Mouse (Mus musculus) layer of hippocampus, postnatal 25 days (tissue): ENCODE measurements at regions not wholly inside any gene's neighbourhood (a gene's known extent, or its start where the extent isn't known, plus 50 kb on each side); places are given as distances from the start of the nearest gene placed in this dataset.

Source experiments
- DNase-seq, 2 experiments: peaks; one replicate each; pipeline ENCODE4 v3.0.0; 2022; ENCODE audit warnings: mixed read lengths in 2 of 2, low spot score in 1 of 2; ENCODE audit errors: extremely low spot score in 1 of 2

GRCm38 (mm10) chr5:35221451-35222305 is 56.4 kb upstream of the Adra2c start:
- DNase-seq = no peak

DNA sequence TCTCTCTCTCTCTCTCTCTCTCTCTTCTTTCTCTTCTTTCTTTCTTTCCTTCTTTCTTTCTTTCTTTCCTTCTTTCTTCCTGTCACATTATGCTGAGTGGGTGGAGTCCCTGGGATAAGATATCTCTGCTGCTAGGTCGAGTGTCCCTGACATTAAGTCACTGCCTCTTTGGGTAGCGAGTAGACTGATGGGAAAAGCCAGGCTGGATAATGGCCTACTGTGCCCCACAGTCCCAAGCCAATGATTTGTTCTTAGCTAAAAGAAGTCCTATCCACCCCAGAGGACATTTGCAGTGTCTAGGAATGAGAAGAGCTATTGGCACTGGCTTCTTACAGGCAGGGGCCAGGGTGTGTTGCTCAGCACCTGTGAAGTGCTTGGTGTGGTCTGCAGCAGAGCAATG is 61.8 kb upstream of the Adra2c start:
- no peak for DNase-seq

GRCm38 (mm10) chr5:35215480-35216195 is 62.5 kb upstream of the Adra2c start:
- peak in 1 of 2 experiments; percentile 23 for DNase-seq

DNA sequence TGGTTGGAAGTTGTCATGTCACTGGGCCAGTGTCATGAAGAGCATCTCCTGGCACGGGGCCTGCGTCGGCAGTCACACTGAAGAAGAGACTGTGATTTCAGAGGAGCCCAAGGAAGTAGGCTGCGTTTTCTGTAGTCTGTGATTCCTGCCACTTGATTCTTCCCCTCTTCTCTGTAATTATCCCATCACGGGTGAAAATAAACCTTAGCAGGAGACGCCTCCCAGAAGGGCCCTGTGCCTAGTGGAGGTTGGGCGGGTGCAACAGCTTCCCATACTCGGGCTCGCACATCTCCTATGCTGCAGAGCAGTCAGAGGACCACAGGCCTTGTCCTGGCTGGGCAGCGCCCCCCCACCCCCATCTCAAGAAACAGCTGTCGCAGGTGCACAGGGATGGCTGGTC is 63.1 kb upstream of the Adra2c start:
- DNase-seq = no peak

GRCm38 (mm10) chr5:35209348-35209747 is 68.8 kb upstream of the Adra2c start:
- DNase-seq = no peak

DNA sequence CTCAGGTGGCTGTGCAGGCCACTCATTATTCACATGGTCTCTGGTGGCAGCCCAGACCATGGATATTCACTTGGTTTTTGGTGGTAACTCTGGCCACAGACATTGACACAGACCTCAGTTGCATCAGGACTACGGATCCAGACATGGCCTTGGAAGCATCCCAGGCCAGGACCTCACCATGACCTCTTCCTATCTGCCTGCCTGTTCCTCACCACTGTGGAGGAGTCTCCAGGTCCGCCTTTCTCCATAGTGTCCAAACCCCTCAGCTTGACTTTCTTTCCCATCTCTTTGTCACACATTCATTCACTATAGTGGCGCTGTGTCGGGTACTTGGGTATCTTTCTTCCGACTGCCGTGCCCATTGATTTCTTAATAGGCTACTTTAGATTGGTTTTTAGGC is 74.1 kb upstream of the Adra2c start:
- no peak for DNase-seq

DNA sequence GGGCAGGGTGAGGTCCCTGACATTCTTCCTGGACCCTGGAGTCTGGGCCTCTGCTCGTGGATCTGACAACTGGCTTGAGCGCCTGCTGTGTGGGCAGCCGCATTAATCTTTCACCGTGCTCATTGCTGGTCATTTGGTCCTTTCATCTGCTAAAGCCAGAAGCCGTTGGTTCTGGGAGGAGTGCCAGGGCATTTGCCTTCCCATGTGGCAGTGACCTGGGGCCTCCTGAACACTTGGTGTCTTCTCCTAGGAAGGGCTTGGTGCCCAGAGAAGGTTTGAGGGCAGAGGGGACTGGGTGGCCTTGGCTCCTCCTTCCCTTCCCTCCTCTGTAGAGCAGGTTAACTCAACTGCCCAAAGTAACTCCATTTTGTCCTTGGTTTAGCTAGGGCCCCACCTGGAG is 79.7 kb upstream of the Adra2c start:
- no peak for DNase-seq

- DNase-seq = peak; percentile 53 to 77
These were observed 83.7 kb upstream of the Lrpap1 start for GRCm38 (mm10) chr5:35189113-35189797.

- no peak for DNase-seq
These were observed 80.3 kb upstream of the Lrpap1 start for GRCm38 (mm10) chr5:35185826-35186225.

DNA sequence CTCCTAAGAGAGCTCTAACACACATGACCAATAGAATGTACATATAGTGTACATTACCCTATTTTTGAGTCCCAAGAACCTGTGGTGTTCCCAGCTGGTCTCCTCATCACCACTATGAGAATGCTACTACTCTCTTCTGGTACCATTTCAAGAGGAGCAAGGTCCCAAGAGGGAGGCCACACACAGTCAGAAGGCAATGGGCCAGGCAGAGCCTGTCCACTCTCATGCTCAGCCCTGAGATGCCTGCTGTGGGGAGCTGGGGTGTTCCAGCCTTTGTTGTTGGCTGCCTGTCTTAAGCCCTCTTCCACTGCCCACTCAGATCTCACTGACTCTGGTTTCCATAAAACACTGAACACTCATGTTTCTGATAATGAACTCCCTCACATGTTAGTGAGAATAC is 79.7 kb upstream of the Lrpap1 start:
- DNase-seq = no peak

DNA sequence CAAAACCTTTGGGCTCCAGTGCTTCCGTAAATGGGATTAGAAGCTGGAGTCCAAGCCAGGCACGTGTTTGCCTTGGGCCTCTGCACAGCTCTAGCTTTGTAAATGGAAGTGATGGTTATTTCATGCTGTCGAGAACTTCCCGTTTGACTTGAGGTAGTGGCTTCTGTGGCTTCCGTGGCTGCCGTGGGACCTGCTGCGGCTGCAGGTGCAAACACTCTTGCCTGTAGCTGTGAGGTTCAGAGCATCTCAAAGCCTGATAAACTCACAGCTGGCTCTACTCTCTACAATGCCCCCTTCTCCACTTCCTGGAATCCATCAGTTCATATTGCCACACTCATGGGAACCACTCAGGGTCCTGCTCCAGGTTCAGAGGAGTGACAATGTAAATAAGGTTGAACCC is 77.9 kb upstream of the Lrpap1 start:
- no peak for DNase-seq

DNA sequence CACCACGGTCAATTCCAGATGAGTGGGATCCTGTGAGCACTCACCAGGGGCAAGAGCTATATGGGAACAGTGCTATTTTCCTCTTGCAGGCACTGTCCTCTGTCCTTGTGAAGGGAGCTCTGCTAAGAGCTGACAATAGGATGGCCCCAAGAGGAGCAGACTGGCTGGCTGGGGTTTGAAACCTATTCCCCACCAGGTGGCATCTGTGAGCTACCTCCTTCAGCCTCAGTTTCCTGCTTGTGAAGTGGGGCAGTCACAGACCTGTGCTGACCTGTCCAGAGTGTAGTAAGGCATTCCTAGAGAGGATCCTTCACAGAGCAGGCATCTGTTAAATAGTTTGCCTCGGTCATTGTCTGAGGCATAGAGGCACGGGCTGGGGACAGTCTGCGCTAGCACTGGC is 71.8 kb upstream of the Lrpap1 start:
- peak in 1 of 2 experiments; percentile 50 for DNase-seq

DNA sequence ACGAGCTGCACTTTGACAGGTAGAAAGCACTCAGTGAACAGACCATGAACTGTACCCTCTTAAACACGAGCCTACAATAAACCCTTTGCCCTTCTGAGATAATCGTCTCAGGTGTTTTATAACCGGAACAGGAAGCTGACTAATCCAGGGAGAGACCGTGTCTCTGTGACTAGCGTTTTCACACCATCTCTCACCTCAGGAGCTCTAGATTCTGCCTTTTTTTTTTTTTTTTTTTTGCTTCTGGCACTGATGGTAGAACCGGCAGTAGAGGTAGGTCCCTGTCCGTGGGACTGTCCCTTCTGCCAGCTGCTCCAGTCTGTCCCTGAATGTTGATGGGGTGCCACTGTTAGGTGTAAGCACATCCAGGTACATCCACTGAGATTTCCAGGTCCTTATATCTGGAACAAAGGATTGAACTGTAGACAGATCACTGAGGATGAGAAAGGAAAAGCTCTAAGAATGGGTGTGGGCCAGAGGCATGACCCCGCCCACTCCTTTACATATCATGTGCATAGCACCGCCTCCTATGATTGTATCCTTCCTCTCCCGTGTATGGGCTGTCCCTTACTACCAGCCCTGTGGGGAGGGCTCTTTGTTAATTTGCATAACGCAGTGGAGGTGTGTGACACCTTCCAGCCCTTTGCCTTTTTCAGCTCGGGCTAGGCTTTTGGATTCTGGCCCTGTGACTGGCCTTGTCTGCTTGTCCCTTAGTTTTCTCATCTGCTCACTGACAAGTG is 70.7 kb upstream of the Lrpap1 start:
- no peak for DNase-seq

- no peak for DNase-seq
These were observed 68.8 kb upstream of the Lrpap1 start for GRCm38 (mm10) chr5:35174318-35174717.

- DNase-seq = no peak
These were observed 65.8 kb upstream of the Lrpap1 start for GRCm38 (mm10) chr5:35171336-35171735.

GRCm38 (mm10) chr5:35170369-35171130 is 65.0 kb upstream of the Lrpap1 start:
- DNase-seq = no peak

- no peak for DNase-seq
These were observed 64.2 kb upstream of the Lrpap1 start for GRCm38 (mm10) chr5:35169614-35170293.

- DNase-seq = no peak
These were observed 63.3 kb upstream of the Lrpap1 start for GRCm38 (mm10) chr5:35168853-35169252.

DNA sequence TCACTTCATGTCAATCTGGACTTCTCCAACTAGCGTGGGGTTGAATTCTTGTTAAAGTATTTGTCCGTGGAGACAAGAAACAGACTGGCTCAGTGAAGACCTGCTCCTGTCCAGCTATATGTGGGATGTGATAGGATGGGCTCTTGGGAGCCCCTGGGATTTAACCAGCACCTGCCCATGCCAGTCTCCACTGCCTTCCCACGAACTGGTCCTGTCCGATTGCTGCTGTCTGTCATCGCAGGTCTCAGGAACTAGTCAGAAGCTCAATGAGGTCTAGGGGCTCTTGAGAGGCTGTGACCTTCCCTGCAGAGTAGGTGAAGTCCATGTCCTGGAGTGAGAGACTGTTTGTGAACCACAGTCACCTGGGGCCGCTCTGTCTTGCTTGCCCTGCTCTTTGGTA is 62.8 kb upstream of the Lrpap1 start:
- DNase-seq = no peak
